Mouse (Mus musculus): ENCODE data around the gene Olfr169. TPM values are rescaled to one million over a fixed set of nuclear protein-coding genes. Genes with fewer than 3 reads are reported as not detected.
"Not testable (repeated sequence)": the region's sequence is repeated elsewhere in the genome, so short reads cannot be mapped to it uniquely, and the experiment has no call there.

Gene Olfr169
- not detected in 2 replicates for polyA plus RNA-seq (2015; fragmentation: Nextera tagmentation; extraction: Ambion mirVana)

GRCm38 (mm10) chr16:19571709-19572108 is at the start of gene Olfr169:
Gene Olfr169, minus strand, starts transcription at chr16:19571809.
- H3K9ac ChIP-seq; H3K4me3 ChIP-seq (replicated peaks); H3K9me3 ChIP-seq (replicated peaks); H3K36me3 ChIP-seq (replicated peaks); ATAC-seq (ENCODE audit: insufficient read depth); H3K4me2 ChIP-seq; H3K27ac ChIP-seq (replicated peaks); H3K4me1 ChIP-seq (replicated peaks); H3K27me3 ChIP-seq: not testable (repeated sequence)
- WGBS (ENCODE audit: insufficient replicate concordance), result 70% methylated on average over 2 of the region's 2 CpGs

- not testable (repeated sequence) for H3K4me2 ChIP-seq; H3K9ac ChIP-seq; H3K4me1 ChIP-seq (replicated peaks); ATAC-seq (ENCODE audit: insufficient read depth); H3K4me3 ChIP-seq (replicated peaks); H3K27ac ChIP-seq (replicated peaks); H3K9me3 ChIP-seq (replicated peaks); H3K36me3 ChIP-seq (replicated peaks); H3K27me3 ChIP-seq
- WGBS (ENCODE audit: insufficient replicate concordance), result 65% methylated on average over 2 of the region's 2 CpGs
Measured at GRCm38 (mm10) chr16:19611782-19612181, 40.2 kb upstream of the Olfr169 start, which contains the start of gene Olfr170. Gene Olfr170, minus strand, starts transcription at chr16:19611882.

- Histone ChIP-seq H3K27ac (replicated peaks) (no peak overlapping the region), H3K4me2 (no peak overlapping the region), H3K9me3 (replicated peaks) (no peaks in the 10 kb centered on the region), H3K4me3 (replicated peaks) (no peak overlapping the region), H3K4me1 (replicated peaks) (no peaks in the 10 kb centered on the region), H3K9ac (no peak overlapping the region), H3K27me3 (no peaks in the 10 kb centered on the region), H3K36me3 (replicated peaks) (no peaks in the 10 kb centered on the region)
- no peak for ATAC-seq (ENCODE audit: insufficient read depth)
- WGBS (ENCODE audit: insufficient replicate concordance), result 26% methylated on average over 2 of the region's 2 CpGs
Measured at GRCm38 (mm10) chr16:19603166-19603565, 31.6 kb upstream of the Olfr169 start.

- H3K36me3 ChIP-seq (replicated peaks); H3K4me1 ChIP-seq (replicated peaks); H3K9ac ChIP-seq; H3K27me3 ChIP-seq; ATAC-seq (ENCODE audit: insufficient read depth); H3K4me3 ChIP-seq (replicated peaks); H3K9me3 ChIP-seq (replicated peaks); H3K27ac ChIP-seq (replicated peaks); H3K4me2 ChIP-seq: not testable (repeated sequence)
- WGBS (ENCODE audit: insufficient replicate concordance), result 72% methylated on average over 7 of the region's 7 CpGs
Measured at GRCm38 (mm10) chr16:19553429-19553828, 18.2 kb downstream of the Olfr169 start.

- not testable (repeated sequence) for ATAC-seq (ENCODE audit: insufficient read depth); H3K9ac ChIP-seq; H3K27me3 ChIP-seq; H3K36me3 ChIP-seq (replicated peaks); H3K4me3 ChIP-seq (replicated peaks); H3K9me3 ChIP-seq (replicated peaks); H3K27ac ChIP-seq (replicated peaks); H3K4me2 ChIP-seq; H3K4me1 ChIP-seq (replicated peaks)
- 76% methylated on average over 3 of the region's 3 CpGs for WGBS (ENCODE audit: insufficient replicate concordance)
Measured at GRCm38 (mm10) chr16:19552246-19552645, 19.4 kb downstream of the Olfr169 start.

- H3K4me2 ChIP-seq, result no peak within 1 kb of the TSS
- no peaks in the 10 kb centered on the region for H3K36me3 ChIP-seq (replicated peaks)
- no peak within 1 kb of the TSS for H3K27ac ChIP-seq (replicated peaks)
- H3K4me3 ChIP-seq (replicated peaks), result no peak within 1 kb of the TSS
- H3K27me3 ChIP-seq, result no peaks in the 10 kb centered on the region
- no peak for ATAC-seq (ENCODE audit: insufficient read depth)
- no peaks in the 10 kb centered on the region for H3K9me3 ChIP-seq (replicated peaks)
- H3K9ac ChIP-seq, result no peak within 1 kb of the TSS
- no peaks in the 10 kb centered on the region for H3K4me1 ChIP-seq (replicated peaks)
Measured at GRCm38 (mm10) chr16:19535455-19535854, 36.2 kb downstream of the Olfr169 start, which contains the start of gene Olfr168. Gene Olfr168, minus strand, starts transcription at chr16:19535555.

GRCm38 (mm10) chr16:19522166-19522565 is 49.4 kb downstream of the Olfr169 start, which contains the start of gene Olfr167:
Gene Olfr167, minus strand, starts transcription at chr16:19522266.
- no peak for ATAC-seq (ENCODE audit: insufficient read depth)
- H3K4me1 ChIP-seq (replicated peaks), result no peaks in the 10 kb centered on the region
- H3K9ac ChIP-seq, result no peak within 1 kb of the TSS
- WGBS (ENCODE audit: insufficient replicate concordance), result 58% methylated on average over 2 of the region's 2 CpGs
- no peak within 1 kb of the TSS for H3K4me3 ChIP-seq (replicated peaks)
- no peak within 1 kb of the TSS for H3K4me2 ChIP-seq
- no peak within 1 kb of the TSS for H3K27ac ChIP-seq (replicated peaks)
- no peaks in the 10 kb centered on the region for H3K9me3 ChIP-seq (replicated peaks)
- no peaks in the 10 kb centered on the region for H3K27me3 ChIP-seq
- H3K36me3 ChIP-seq (replicated peaks), result no peaks in the 10 kb centered on the region

Other genes starting within 250 kb of the Olfr169 start
- gene Olfr165, start 148.7 kb downstream of the Olfr169 start, polyA plus RNA-seq (2015; fragmentation: Nextera tagmentation; extraction: Ambion mirVana), result not detected in 2 replicates
- not detected in 2 replicates for gene Olfr166, start 88.1 kb downstream of the Olfr169 start, polyA plus RNA-seq (2015; fragmentation: Nextera tagmentation; extraction: Ambion mirVana)
- not detected in 2 replicates for gene Olfr167, start 49.5 kb downstream of the Olfr169 start, polyA plus RNA-seq (2015; fragmentation: Nextera tagmentation; extraction: Ambion mirVana)
- gene Olfr168, start 36.3 kb downstream of the Olfr169 start, polyA plus RNA-seq (2015; fragmentation: Nextera tagmentation; extraction: Ambion mirVana), result not detected in 2 replicates
- not detected in 2 replicates for gene Olfr170, start 40.1 kb upstream of the Olfr169 start, polyA plus RNA-seq (2015; fragmentation: Nextera tagmentation; extraction: Ambion mirVana)
- gene Olfr171, start 58.1 kb upstream of the Olfr169 start, polyA plus RNA-seq (2015; fragmentation: Nextera tagmentation; extraction: Ambion mirVana), result not detected in 2 replicates
- gene Lamp3, start 134.6 kb upstream of the Olfr169 start, polyA plus RNA-seq (2015; fragmentation: Nextera tagmentation; extraction: Ambion mirVana), result not detected in 2 replicates
- 0.37 and 0.59 TPM in 2 replicates for gene B3gnt5, start 188.4 kb upstream of the Olfr169 start, polyA plus RNA-seq (2015; fragmentation: Nextera tagmentation; extraction: Ambion mirVana)

All from liver, embryonic 15.5 days (tissue).